Mouse (Mus musculus) olfactory bulb, adult 2 months (tissue): ENCODE measurements around the gene Ctnna3.

Experiments used
- CTCF ChIP-seq: fragments of 200-500 bp; IDR thresholded peaks from 2 replicates; pipeline ENCODE4 v1.5.1; 2012; ENCODE audit warnings: low read depth, mild to moderate bottlenecking, low read length, moderate library complexity; ENCODE audit not compliant: insufficient read depth
- POLR2A ChIP-seq: fragments of 200-500 bp; IDR thresholded peaks from 2 replicates; pipeline ENCODE4 v1.6.1; 2012; ENCODE audit warnings: mild to moderate bottlenecking, low read depth, low read length, moderate library complexity; ENCODE audit not compliant: insufficient read depth

- no peak for TF ChIP-seq CTCF
- no peak for TF ChIP-seq POLR2A
These were observed 14.0 kb upstream of the Ctnna3 start for GRCm38 (mm10) chr10:63415850-63416249.
